Mouse (Mus musculus) heart, embryonic 12.5 days (tissue): ENCODE measurements at regions not wholly inside any gene's neighbourhood (a gene's known extent, or its start where the extent isn't known, plus 50 kb on each side); places are given as distances from the start of the nearest gene placed in this dataset.

Experiments
- ATAC-seq: fragments of 200-750 bp; cut with Nextera tagmentation; 2 replicates; pipeline ENCODE4 v1.8.0; 2017; ENCODE audit warnings: moderate TSS enrichment, moderate library complexity; ENCODE audit not compliant: insufficient number of reproducible peaks, low FRiP score
- H3K27ac ChIP-seq: fragments of 300-500 bp; sonication (generic); 2 replicates; pipeline ENCODE4 v1.5.1; 2016; ENCODE audit warnings: mild to moderate bottlenecking, moderate library complexity; ENCODE audit not compliant: poor library complexity, severe bottlenecking
- H3K27me3 ChIP-seq: fragments of 300-500 bp; sonication (generic); replicated peaks from 2 replicates; pipeline ENCODE4 v1.6.1; 2016; ENCODE audit warnings: mild to moderate bottlenecking, moderate library complexity
- H3K36me3 ChIP-seq: fragments of 300-500 bp; sonication (generic); 2 replicates; pipeline ENCODE4 v1.6.1; 2016; ENCODE audit warnings: mild to moderate bottlenecking, moderate library complexity
- H3K4me1 ChIP-seq: fragments of 300-500 bp; sonication (generic); replicated peaks from 2 replicates; pipeline ENCODE4 v1.6.1; 2016; ENCODE audit warnings: mild to moderate bottlenecking
- H3K4me2 ChIP-seq: fragments of 300-500 bp; sonication (generic); 2 replicates; pipeline ENCODE4 v1.6.1; 2016; ENCODE audit warnings: mild to moderate bottlenecking, moderate library complexity
- H3K4me3 ChIP-seq: fragments of 300-500 bp; sonication (generic); 2 replicates; pipeline ENCODE4 v1.5.1; 2016; ENCODE audit warnings: mild to moderate bottlenecking
- H3K9ac ChIP-seq: fragments of 300-500 bp; sonication (generic); 2 replicates; pipeline ENCODE4 v1.6.1; 2016; ENCODE audit warnings: mild to moderate bottlenecking, moderate library complexity
- H3K9me3 ChIP-seq: fragments of 300-500 bp; sonication (generic); replicated peaks from 2 replicates; pipeline ENCODE4 v1.6.1; 2016; ENCODE audit warnings: mild to moderate bottlenecking, moderate library complexity
- WGBS: fragments of 180-500 bp; shearing (Covaris S2); methylation state at CpG from one replicate; pipeline ENCODE4 v1.1.7; 2016; 5-methylcytosine and 5-hydroxymethylcytosine counted together

DNA sequence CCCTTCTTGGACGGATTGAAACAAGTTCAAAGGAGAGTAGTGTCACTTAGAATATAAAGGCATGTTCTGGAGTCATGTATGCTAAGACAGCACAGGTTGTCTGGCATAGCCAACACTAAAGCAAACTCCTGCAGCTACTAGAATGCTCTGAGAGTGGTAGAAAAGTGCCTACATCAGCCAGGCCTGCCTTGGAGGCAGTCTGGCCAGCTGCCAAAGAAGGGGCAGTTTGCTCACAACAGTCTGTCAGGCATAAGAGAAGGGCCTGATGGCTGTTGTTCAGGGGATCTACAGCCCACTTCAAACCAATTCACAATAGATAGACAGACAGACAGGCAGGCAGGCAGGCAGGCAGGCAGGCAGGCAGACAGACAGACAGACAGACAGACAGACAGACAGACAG, 136.5 kb upstream of the Dap start:
- no peak for ATAC-seq
- H3K4me3 ChIP-seq = no peak overlapping the region
- H3K9me3 ChIP-seq = no peaks in the 10 kb centered on the region
- no peaks in the 10 kb centered on the region for H3K4me1 ChIP-seq
- H3K27me3 ChIP-seq = no peaks in the 10 kb centered on the region
- H3K4me2 ChIP-seq = no peak overlapping the region
- no peak overlapping the region for H3K9ac ChIP-seq
- WGBS = 71% methylated on average over 1 of the region's 1 CpGs
- no peak overlapping the region for H3K27ac ChIP-seq
- no peaks in the 10 kb centered on the region for H3K36me3 ChIP-seq

DNA sequence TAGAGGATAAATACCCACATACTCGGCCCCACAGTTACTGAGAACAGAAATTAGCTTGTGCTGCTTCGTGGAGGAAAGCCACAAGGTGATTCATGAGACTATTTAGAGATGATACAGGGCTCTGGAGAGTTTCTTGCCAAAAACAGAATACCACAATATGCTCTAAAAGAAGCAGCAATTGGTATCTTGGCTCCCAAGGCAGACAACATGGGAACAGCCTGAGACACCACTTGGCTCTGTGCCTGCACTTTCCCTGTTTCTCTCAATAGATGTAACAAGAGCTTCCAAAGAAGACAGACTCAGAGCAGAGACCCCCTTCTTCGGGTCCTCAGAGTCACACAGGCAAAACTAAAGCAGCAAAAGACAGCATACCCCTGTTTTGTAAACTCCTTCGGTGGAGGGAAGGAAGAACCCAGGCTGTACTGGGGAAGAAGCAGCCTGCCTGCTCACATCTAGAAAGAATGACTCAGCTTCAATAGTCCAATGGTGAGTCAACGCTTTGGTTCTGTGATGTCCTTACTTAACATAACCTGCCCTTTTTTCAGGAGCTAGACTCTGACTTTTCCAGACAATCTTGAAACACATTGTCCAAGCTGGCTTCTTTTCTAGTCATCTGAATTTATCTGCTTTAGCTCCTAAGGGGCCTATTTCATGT, 132.1 kb upstream of the Dap start:
- Histone ChIP-seq H3K27me3 (no peaks in the 10 kb centered on the region), H3K27ac (no peak overlapping the region), H3K4me2 (no peak overlapping the region), H3K36me3 (no peaks in the 10 kb centered on the region), H3K9ac (no peak overlapping the region), H3K4me3 (no peak overlapping the region), H3K9me3 (no peaks in the 10 kb centered on the region; the same call in 1 of the 2 replicates), H3K4me1 (no peaks in the 10 kb centered on the region)
- 69% methylated on average over 5 of the region's 5 CpGs for WGBS
- ATAC-seq = no peak

GRCm38 (mm10) chr15:31096206-31096605, 127.9 kb upstream of the Dap start:
- no peaks in the 10 kb centered on the region; the same call in 1 of the 2 replicates for H3K9me3 ChIP-seq
- H3K9ac ChIP-seq = no peak overlapping the region
- no peaks in the 10 kb centered on the region for H3K27me3 ChIP-seq
- H3K36me3 ChIP-seq = no peaks in the 10 kb centered on the region
- WGBS = 79% methylated on average over 7 of the region's 7 CpGs
- no peak overlapping the region for H3K4me2 ChIP-seq
- H3K4me3 ChIP-seq = no peak overlapping the region
- no peak overlapping the region for H3K27ac ChIP-seq
- no peaks in the 10 kb centered on the region for H3K4me1 ChIP-seq
- no peak for ATAC-seq

DNA sequence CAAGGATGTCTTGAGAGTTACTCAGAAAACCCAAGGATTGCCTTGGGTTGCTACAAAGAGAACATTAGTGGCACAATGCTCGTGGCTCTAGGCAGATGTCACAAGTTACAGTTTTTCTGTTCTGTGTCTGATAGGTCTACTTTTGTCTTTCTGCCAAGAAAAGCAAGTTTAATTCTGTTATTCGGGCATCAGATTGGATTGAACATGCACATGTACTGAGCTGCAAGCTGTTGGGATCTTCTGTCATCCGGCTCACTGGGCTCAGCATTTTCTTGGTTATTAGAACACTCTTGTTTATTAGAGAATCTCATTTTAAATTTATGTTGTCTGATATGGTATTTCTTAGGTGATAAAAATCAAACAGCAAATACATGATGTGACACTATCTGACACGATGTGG, 126.8 kb upstream of the Dap start:
- Histone ChIP-seq H3K27me3 (no peaks in the 10 kb centered on the region), H3K4me1 (no peaks in the 10 kb centered on the region), H3K4me2 (no peak overlapping the region), H3K9me3 (no peaks in the 10 kb centered on the region; the same call in 1 of the 2 replicates), H3K36me3 (no peaks in the 10 kb centered on the region), H3K9ac (no peak overlapping the region), H3K4me3 (no peak overlapping the region), H3K27ac (no peak overlapping the region)
- 72% methylated on average over 4 of the region's 4 CpGs for WGBS
- ATAC-seq = no peak

DNA sequence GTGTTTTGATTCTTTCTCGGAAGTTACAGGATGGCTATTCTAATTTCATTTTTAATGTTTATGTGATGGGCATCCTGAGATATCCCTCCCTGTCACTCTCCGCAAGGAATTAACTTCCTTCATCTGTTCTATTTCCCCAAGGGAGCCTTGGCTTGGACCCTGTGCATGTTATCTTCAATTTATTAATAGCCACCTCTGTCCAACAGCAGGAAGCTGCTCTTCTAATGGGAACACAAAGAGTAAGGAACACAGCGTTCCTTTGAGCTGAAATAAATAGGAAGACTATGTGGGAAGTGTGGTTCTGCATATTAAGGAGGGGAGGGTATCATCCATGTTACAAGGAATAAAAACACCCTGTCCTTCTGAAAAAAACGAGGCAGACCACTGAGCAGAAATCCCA, 119.4 kb upstream of the Dap start:
- Histone ChIP-seq H3K9ac (no peak overlapping the region), H3K27me3 (no peaks in the 10 kb centered on the region), H3K4me2 (no peak overlapping the region), H3K36me3 (no peaks in the 10 kb centered on the region), H3K4me3 (no peak overlapping the region), H3K9me3 (no peaks in the 10 kb centered on the region), H3K4me1 (no peaks in the 10 kb centered on the region), H3K27ac (no peak overlapping the region)
- WGBS = 68% methylated on average over 4 of the region's 4 CpGs
- ATAC-seq = no peak

DNA sequence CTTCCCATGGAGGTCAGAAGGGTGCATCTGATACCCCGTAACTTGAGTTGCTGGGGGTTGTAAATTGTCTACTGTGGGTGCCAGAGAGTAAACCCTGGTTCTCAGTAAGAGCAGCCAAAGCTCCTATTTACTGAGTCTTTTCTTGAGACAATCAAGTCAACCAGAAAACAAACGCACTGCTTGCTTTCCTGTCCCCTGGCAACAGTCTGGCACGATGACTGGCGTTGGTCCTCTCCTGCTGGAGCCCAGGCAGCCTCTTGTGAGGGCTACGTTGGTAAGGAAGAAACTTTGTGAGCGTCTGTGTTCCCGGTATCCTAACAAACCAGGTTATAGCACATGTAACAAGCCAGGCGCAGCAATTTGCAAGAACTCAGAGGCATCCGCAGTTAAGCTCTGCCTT, 117.2 kb upstream of the Dap start:
- WGBS = 81% methylated on average over 9 of the region's 9 CpGs
- Histone ChIP-seq H3K4me3 (no peak overlapping the region), H3K27me3 (no peaks in the 10 kb centered on the region), H3K9ac (no peak overlapping the region), H3K9me3 (no peaks in the 10 kb centered on the region), H3K4me1 (no peaks in the 10 kb centered on the region), H3K27ac (no peak overlapping the region), H3K36me3 (no peaks in the 10 kb centered on the region), H3K4me2 (no peak overlapping the region)
- no peak for ATAC-seq

GRCm38 (mm10) chr15:31113216-31113615, 110.9 kb upstream of the Dap start:
- WGBS = 58% methylated on average over 1 of the region's 1 CpGs
- no peak overlapping the region for H3K27ac ChIP-seq
- ATAC-seq = no peak
- 0 out of 2 replicates have a peak, but pooled peaks cover 2% of the 10 kb centered on the region for H3K9me3 ChIP-seq
- H3K4me2 ChIP-seq = no peak overlapping the region
- no peak overlapping the region for H3K4me3 ChIP-seq
- no peaks in the 10 kb centered on the region for H3K36me3 ChIP-seq
- H3K27me3 ChIP-seq = no peaks in the 10 kb centered on the region
- H3K9ac ChIP-seq = no peak overlapping the region
- no peaks in the 10 kb centered on the region for H3K4me1 ChIP-seq

DNA sequence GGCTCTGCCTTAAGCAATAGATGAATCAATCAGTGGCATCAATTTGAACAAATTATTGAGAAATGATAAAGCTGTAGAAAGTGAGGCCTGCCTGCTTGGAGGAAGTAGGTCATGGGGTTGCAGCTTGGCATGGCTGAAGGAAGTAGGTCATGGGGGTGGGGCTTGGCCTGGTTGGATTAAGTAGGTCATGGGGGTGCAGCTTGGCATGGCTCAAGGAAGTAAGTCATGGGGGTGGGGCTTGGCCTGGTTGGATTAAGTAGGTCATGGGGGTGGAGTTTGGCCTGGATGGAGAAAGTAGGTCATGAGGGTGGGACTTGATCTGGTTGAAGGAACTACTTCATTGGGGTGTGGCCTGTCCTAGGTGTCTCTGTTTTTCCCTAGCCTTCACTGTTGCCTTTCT, 106.8 kb upstream of the Dap start:
- H3K36me3 ChIP-seq = no peaks in the 10 kb centered on the region
- ATAC-seq = no peak
- H3K9me3 ChIP-seq = 0 out of 2 replicates have a peak, but pooled peaks cover 2% of the 10 kb centered on the region
- H3K4me1 ChIP-seq = no peaks in the 10 kb centered on the region
- no peaks in the 10 kb centered on the region for H3K27me3 ChIP-seq
- H3K27ac ChIP-seq = no peak overlapping the region
- no peak overlapping the region for H3K4me2 ChIP-seq
- H3K9ac ChIP-seq = no peak overlapping the region
- no peak overlapping the region for H3K4me3 ChIP-seq

DNA sequence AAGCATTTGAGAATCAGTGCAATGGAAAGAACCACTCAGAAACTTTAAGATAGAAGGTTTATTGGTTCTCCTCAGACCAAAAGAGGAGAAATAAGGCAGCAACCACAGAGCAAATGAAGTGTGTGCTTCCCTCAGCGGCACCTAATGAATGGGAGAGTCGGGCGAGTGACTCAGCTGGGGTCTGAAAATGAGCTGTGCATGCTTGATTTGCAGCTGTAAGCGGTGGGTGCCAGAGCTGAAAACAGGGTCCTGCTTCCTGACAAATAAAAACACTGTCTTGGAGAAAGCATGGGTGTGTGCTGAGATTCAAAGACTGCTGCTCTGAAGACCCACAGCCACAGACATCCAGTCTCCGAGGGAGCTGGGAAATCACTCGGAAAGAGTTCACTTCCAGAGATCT, 104.0 kb upstream of the Dap start:
- H3K9ac ChIP-seq = no peak overlapping the region

GRCm38 (mm10) chr15:31125784-31126183, 98.3 kb upstream of the Dap start:
- H3K9me3 ChIP-seq = no peaks in the 10 kb centered on the region
- WGBS = 82% methylated on average over 1 of the region's 1 CpGs
- H3K4me2 ChIP-seq = no peak overlapping the region

More for the DNA sequence above, 104.0 kb upstream of the Dap start:
- no peak for ATAC-seq
- Histone ChIP-seq H3K4me3 (no peak overlapping the region), H3K36me3 (no peaks in the 10 kb centered on the region), H3K4me1 (no peaks in the 10 kb centered on the region), H3K27me3 (no peaks in the 10 kb centered on the region), H3K4me2 (no peak overlapping the region), H3K27ac (no peak overlapping the region), H3K9me3 (no peaks in the 10 kb centered on the region)
- 67% methylated on average over 6 of the region's 6 CpGs for WGBS

GRCm38 (mm10) chr15:31126999-31127398, 97.1 kb upstream of the Dap start:
- no peak for ATAC-seq
- no peak overlapping the region for H3K9ac ChIP-seq
- no peak overlapping the region for H3K27ac ChIP-seq
- no peak overlapping the region for H3K4me3 ChIP-seq
- no peaks in the 10 kb centered on the region for H3K9me3 ChIP-seq
- no peaks in the 10 kb centered on the region for H3K36me3 ChIP-seq
- no peak overlapping the region for H3K4me2 ChIP-seq
- no peaks in the 10 kb centered on the region for H3K4me1 ChIP-seq
- WGBS = 52% methylated on average over 3 of the region's 3 CpGs
- H3K27me3 ChIP-seq = no peaks in the 10 kb centered on the region

More at GRCm38 (mm10) chr15:31125784-31126183, 98.3 kb upstream of the Dap start:
- H3K4me1 ChIP-seq = no peaks in the 10 kb centered on the region
- no peak overlapping the region for H3K4me3 ChIP-seq
- no peak overlapping the region for H3K27ac ChIP-seq
- no peak overlapping the region for H3K9ac ChIP-seq
- no peaks in the 10 kb centered on the region for H3K36me3 ChIP-seq
- no peaks in the 10 kb centered on the region for H3K27me3 ChIP-seq
- no peak for ATAC-seq

GRCm38 (mm10) chr15:31134891-31135290, 89.2 kb upstream of the Dap start:
- H3K4me3 ChIP-seq = no peak overlapping the region
- no peak overlapping the region for H3K4me2 ChIP-seq
- no peaks in the 10 kb centered on the region for H3K27me3 ChIP-seq
- H3K9ac ChIP-seq = no peak overlapping the region
- H3K9me3 ChIP-seq = no peaks in the 10 kb centered on the region
- ATAC-seq = no peak
- 54% methylated on average over 7 of the region's 7 CpGs for WGBS
- no peaks in the 10 kb centered on the region for H3K4me1 ChIP-seq
- H3K27ac ChIP-seq = no peak overlapping the region
- H3K36me3 ChIP-seq = no peaks in the 10 kb centered on the region
